Mouse (Mus musculus): ENCODE measurements around the gene Rora. TPM values are rescaled to one million over a fixed set of nuclear protein-coding genes. Genes with fewer than 3 reads are reported as not detected.
A peak's percentile ranks its signal among the peaks of the same experiment; 100 is the strongest.
"Not testable (repeated sequence)": the region's sequence is repeated elsewhere in the genome, so short reads cannot be mapped to it uniquely, and the experiment has no call there.

The Rora gene
- polyA plus RNA-seq, 1 experiment = 4.7 TPM

DNA sequence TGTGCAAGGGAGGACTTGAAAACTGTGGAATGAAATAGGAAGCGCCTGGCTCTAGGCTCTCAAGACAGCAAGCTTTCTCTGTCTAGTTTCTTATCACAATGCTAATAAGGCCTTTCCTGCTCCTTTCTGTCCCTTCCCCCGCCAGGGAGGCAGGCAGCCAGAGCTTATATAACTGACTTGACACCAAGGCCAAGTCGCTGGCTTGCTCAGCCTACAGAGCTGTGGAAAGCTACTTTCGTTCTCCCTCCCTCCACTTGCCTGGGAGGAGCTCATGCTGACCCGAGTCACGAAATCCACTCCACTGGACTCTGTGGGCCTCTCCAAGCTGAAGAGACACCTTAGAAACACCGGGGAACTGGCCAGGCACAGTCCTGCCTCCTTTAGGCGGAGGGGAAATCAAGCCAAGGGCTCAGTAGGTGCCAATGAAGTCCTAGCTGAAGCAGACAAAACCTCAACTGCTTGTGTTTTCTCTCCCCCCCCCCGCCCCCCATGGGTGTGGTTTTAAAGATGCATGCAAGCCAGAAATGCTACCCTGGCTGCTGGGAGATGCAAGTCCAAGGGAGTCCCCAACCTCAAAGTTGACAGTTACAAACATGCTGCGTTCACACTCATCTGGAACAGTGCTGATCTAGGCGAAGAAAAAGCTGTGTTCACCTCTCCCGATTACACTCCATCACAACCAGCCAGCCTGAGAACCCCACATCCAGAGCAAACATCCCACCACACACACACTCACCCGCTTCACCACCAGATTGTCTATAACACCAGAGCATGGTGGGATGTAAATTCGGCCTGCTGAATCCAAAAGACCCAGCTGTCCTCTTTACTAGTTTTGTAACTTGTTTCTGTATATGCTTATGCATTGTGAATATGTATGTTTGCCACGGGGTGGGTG lies 438.8 kb downstream of the Rora start:
- no peak for DNase-seq
- no peak overlapping the region for H3K27ac ChIP-seq (ENCODE audit: control insufficient read depth, insufficient read depth, low read length)
- H3K36me3 ChIP-seq (ENCODE audit: control insufficient read depth, insufficient read depth, low read length) = no peaks in the 10 kb centered on the region
- 46% methylated on average over 15 of the region's 15 CpGs for WGBS
- peaks cover 11% of the 10 kb centered on the region for H3K4me1 ChIP-seq (replicated peaks; ENCODE audit: control insufficient read depth, insufficient read depth, low read length)
- H3K4me3 ChIP-seq (ENCODE audit: control insufficient read depth, insufficient read depth, low read length) = no peak overlapping the region
- no peaks in the 10 kb centered on the region for H3K27me3 ChIP-seq (ENCODE audit: control insufficient read depth, insufficient read depth, low read length)
- TF ChIP-seq CTCF (IDR thresholded peaks at IDR 0.05; ENCODE audit: borderline replicate concordance, control insufficient read depth, extremely low read depth, insufficient read depth, low read length, poor library complexity) (no peak), POLR2A (IDR thresholded peaks at IDR 0.05; ENCODE audit: control insufficient read depth, extremely low read depth, insufficient read depth, low read length, poor library complexity) (no peak)

DNA sequence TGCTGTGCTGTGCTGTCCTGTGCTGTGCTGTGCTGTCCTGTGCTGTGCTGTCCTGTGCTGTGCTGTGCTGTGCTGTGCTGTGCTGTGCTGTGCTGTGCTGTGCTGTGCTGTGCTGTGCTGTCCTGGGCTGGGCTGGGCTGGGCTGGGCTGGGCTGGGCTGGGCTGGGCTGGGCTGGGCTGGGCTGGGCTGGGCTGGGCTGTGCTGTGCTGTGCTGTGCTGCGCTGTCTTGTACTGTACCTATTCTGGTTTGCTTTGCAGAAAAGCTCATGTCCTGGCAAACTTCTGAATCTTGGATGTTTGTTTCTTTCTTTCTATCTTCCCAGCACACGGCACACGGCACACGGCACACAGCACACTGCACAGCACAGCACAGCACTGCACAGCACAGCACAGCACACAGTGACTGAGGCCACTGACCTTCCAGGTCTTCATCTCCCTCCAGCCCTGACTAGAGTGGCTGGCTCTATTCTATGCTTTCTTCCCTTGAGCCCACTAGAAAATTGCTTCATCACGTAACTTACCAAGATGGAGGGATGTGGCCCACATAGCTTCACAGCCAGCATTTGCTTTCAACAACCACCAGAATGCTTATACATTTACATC lies 446.7 kb downstream of the Rora start:
- not testable (repeated sequence) for H3K36me3 ChIP-seq (ENCODE audit: control insufficient read depth, insufficient read depth, low read length); H3K27ac ChIP-seq (ENCODE audit: control insufficient read depth, insufficient read depth, low read length); DNase-seq; H3K4me3 ChIP-seq (ENCODE audit: control insufficient read depth, insufficient read depth, low read length); H3K4me1 ChIP-seq (replicated peaks; ENCODE audit: control insufficient read depth, insufficient read depth, low read length); H3K27me3 ChIP-seq (ENCODE audit: control insufficient read depth, insufficient read depth, low read length)
- 98% methylated on average over 5 of the region's 5 CpGs for WGBS

DNA sequence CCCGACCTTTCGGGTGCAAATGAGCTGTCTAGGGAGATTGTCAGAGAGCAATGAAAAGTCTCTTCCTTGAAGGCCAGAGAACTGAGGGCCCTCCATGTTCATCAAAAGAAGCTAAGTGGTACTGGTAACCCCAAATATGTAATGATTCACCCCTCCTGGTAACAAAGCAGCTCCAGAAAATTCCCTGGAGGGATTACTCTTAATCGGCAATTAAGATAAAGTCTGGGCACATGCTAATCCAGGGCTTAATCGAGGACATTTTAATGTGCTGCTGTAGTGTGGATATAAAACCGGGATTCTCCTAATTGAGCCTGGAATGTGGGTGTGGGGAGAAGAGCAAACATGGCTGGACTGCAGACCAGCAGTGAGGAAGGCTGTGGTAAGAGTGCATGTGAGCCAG lies 450.7 kb downstream of the Rora start:
- 95% methylated on average over 5 of the region's 5 CpGs for WGBS
- no peak for TF ChIP-seq CTCF (IDR thresholded peaks at IDR 0.05; ENCODE audit: borderline replicate concordance, control insufficient read depth, extremely low read depth, insufficient read depth, low read length, poor library complexity)
- no peak for TF ChIP-seq POLR2A (IDR thresholded peaks at IDR 0.05; ENCODE audit: control insufficient read depth, extremely low read depth, insufficient read depth, low read length, poor library complexity)
- H3K27me3 ChIP-seq (ENCODE audit: control insufficient read depth, insufficient read depth, low read length) = no peaks in the 10 kb centered on the region
- no peaks in the 10 kb centered on the region for H3K4me1 ChIP-seq (replicated peaks; ENCODE audit: control insufficient read depth, insufficient read depth, low read length)
- no peaks in the 10 kb centered on the region for H3K36me3 ChIP-seq (ENCODE audit: control insufficient read depth, insufficient read depth, low read length)
- DNase-seq = no peak
- no peak overlapping the region for H3K27ac ChIP-seq (ENCODE audit: control insufficient read depth, insufficient read depth, low read length)
- no peak overlapping the region for H3K4me3 ChIP-seq (ENCODE audit: control insufficient read depth, insufficient read depth, low read length)

DNA sequence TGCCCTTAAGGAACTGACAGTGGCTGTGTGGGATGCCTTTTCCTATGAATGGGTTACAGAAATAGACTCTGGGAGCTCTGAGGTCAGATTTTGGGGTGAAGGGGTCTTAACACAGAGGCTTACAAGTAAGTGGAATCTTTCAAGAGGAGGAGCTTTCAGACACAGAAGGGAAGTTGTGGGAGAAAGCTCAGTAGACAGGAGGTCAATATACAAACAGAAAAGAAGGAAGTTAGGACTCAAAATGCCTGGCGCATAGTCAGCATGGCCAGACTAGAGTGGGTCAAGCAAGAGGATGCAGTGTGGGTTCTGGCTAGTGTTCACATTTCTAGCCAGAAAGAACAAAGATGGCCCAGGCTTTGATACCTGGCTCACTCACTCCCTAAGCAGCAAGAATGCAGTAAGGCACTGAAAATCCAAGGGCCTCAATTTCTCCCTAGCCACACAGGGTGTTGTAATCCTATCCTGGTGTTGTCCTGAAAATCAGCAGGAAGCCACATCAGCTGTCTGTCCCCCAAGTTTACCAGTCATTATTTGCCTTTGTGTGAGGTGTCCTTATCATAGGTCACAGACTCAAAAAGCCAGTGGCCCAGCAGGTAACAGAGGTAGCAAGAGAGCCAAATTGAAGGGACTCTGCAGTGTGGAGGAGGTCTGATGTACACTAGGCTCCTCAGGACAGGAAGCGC lies 456.2 kb downstream of the Rora start:
- Histone ChIP-seq H3K4me3 (ENCODE audit: control insufficient read depth, insufficient read depth, low read length) (no peak overlapping the region), H3K4me1 (replicated peaks; ENCODE audit: control insufficient read depth, insufficient read depth, low read length) (peaks cover 8% of the 10 kb centered on the region; the same call in 1 of the 2 replicates), H3K27me3 (ENCODE audit: control insufficient read depth, insufficient read depth, low read length) (no peaks in the 10 kb centered on the region), H3K27ac (ENCODE audit: control insufficient read depth, insufficient read depth, low read length) (no peak overlapping the region), H3K36me3 (ENCODE audit: control insufficient read depth, insufficient read depth, low read length) (no peaks in the 10 kb centered on the region)
- 89% methylated on average over 2 of the region's 2 CpGs for WGBS
- DNase-seq = no peak
- no peak for TF ChIP-seq POLR2A (IDR thresholded peaks at IDR 0.05; ENCODE audit: control insufficient read depth, extremely low read depth, insufficient read depth, low read length, poor library complexity)
- TF ChIP-seq CTCF (IDR thresholded peaks at IDR 0.05; ENCODE audit: borderline replicate concordance, control insufficient read depth, extremely low read depth, insufficient read depth, low read length, poor library complexity) = no peak

DNA sequence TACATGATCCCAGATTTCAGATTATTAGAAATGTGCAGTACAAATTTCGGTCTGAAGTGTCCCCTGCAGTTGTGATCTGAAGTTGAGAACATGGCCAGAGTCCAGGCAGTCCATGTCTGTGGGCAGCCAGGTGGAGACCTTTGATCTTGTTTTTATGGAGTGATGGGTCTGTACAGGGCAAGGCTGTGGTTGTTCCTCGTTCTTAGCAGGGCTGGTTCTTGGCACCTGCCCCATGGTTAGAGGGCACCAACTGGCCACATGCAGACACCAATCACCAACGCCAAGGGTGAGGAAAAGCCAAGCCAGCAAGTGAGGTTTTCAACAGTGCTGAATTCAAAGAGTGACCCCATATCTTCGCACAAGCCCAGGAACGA lies 456.7 kb downstream of the Rora start:
- Histone ChIP-seq H3K4me3 (ENCODE audit: control insufficient read depth, insufficient read depth, low read length) (no peak overlapping the region), H3K27me3 (ENCODE audit: control insufficient read depth, insufficient read depth, low read length) (no peaks in the 10 kb centered on the region), H3K27ac (ENCODE audit: control insufficient read depth, insufficient read depth, low read length) (no peak overlapping the region), H3K36me3 (ENCODE audit: control insufficient read depth, insufficient read depth, low read length) (no peaks in the 10 kb centered on the region), H3K4me1 (replicated peaks; ENCODE audit: control insufficient read depth, insufficient read depth, low read length) (peaks cover 8% of the 10 kb centered on the region; the same call in 1 of the 2 replicates)
- 72% methylated on average over 5 of the region's 5 CpGs for WGBS
- no peak for TF ChIP-seq POLR2A (IDR thresholded peaks at IDR 0.05; ENCODE audit: control insufficient read depth, extremely low read depth, insufficient read depth, low read length, poor library complexity)
- no peak for TF ChIP-seq CTCF (IDR thresholded peaks at IDR 0.05; ENCODE audit: borderline replicate concordance, control insufficient read depth, extremely low read depth, insufficient read depth, low read length, poor library complexity)
- no peak for DNase-seq

DNA sequence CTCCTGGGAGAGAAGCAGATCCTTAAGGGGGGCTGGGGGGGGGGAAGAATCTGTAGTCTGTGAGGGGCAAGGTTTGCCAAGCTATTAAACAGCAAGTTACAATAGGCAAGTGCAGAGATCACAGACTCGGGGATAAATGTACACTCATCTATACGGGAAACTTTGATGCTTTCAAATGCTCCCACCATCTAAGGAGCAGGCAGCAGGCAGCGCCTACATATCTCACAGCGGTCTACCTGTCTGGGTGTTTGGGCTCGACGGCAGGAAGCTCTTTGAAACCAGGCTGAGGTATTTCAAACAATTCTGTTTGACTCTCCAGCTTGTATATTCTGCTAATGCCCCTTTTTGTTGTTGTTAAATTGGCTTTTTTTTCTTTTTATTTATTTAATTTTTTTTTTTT lies 457.1 kb downstream of the Rora start:
- WGBS = 26% methylated on average over 6 of the region's 6 CpGs
- Histone ChIP-seq H3K36me3 (ENCODE audit: control insufficient read depth, insufficient read depth, low read length) (no peaks in the 10 kb centered on the region), H3K4me1 (replicated peaks; ENCODE audit: control insufficient read depth, insufficient read depth, low read length) (peaks cover 8% of the 10 kb centered on the region; the same call in 1 of the 2 replicates), H3K4me3 (ENCODE audit: control insufficient read depth, insufficient read depth, low read length) (no peak overlapping the region), H3K27ac (ENCODE audit: control insufficient read depth, insufficient read depth, low read length) (no peak overlapping the region), H3K27me3 (ENCODE audit: control insufficient read depth, insufficient read depth, low read length) (no peaks in the 10 kb centered on the region)
- no peak for TF ChIP-seq CTCF (IDR thresholded peaks at IDR 0.05; ENCODE audit: borderline replicate concordance, control insufficient read depth, extremely low read depth, insufficient read depth, low read length, poor library complexity)
- no peak for TF ChIP-seq POLR2A (IDR thresholded peaks at IDR 0.05; ENCODE audit: control insufficient read depth, extremely low read depth, insufficient read depth, low read length, poor library complexity)
- DNase-seq = peak; percentile 23

Data from thymus, adult 2 months (tissue).